7 mouse cellular contexts compared by ENCODE assay signal in genomic region chr5:104508195-104508891, GRCm38 (mm10). TPM values are rescaled to one million over a fixed set of nuclear protein-coding genes. Genes with fewer than 3 reads are reported as not detected.
DNase-seq lines count a peak whose midpoint lies in the region; ATAC-seq and TF ChIP-seq lines count a peak whose summit lies in the region.

TSS of gene BC005561 (plus strand) at chr5:104508352.

- peak; percentile 91 for ATAC-seq in intestine, postnatal 0 days
- peak; percentile 96 for ATAC-seq in midbrain, embryonic 12.5 days (ENCODE audit: low FRiP score, low read depth)

- no peak for TF ChIP-seq CTCF in intestine, postnatal 0 days (IDR thresholded peaks at IDR 0.05; ENCODE audit: low read depth)
- no peak for TF ChIP-seq CTCF in small intestine, adult 2 months (IDR thresholded peaks at IDR 0.05; ENCODE audit: extremely low read depth, insufficient read length, insufficient replicate concordance, low read depth, low read length)

- no peaks in the 10 kb centered on the region for H3K4me1 ChIP-seq in intestine, postnatal 0 days (replicated peaks; ENCODE audit: control insufficient read depth, insufficient read depth, low read length)
- peaks cover 12% of the 10 kb centered on the region for H3K4me1 ChIP-seq in midbrain, embryonic 12.5 days
- no peaks in the 10 kb centered on the region for H3K4me1 ChIP-seq in small intestine, adult 2 months (ENCODE audit: control insufficient read depth, insufficient read depth, insufficient read length, low read length)

- DNase-seq in adrenal gland, adult 2 months = peak; percentile 91
- peak; percentile 81 for DNase-seq in embryo, embryonic 11.5 days (ENCODE audit: low read depth, low spot score)
- DNase-seq in gastrocnemius, postnatal 4 days (ENCODE audit: low spot score in 2 of 2) = peak; percentile 73 to 86
- peak; percentile 88 for DNase-seq in left cerebral cortex, postnatal 4 days

- H3K4me2 ChIP-seq in intestine, postnatal 0 days (replicated peaks; ENCODE audit: low read depth) = peak within 1 kb of the TSS; percentile 79
- peak within 1 kb of the TSS; percentile 69 for H3K4me2 ChIP-seq in midbrain, embryonic 12.5 days (replicated peaks)

- no peaks in the 10 kb centered on the region for H3K9me3 ChIP-seq in intestine, postnatal 0 days (ENCODE audit: control insufficient read depth)
- peaks cover 14% of the 10 kb centered on the region for H3K9me3 ChIP-seq in midbrain, embryonic 12.5 days

- intact Hi-C loops in left cerebral cortex, postnatal 4 days (cut with DNase I) = no loop called here

- under 1% methylated on average over 73 of the region's 83 CpGs for WGBS in intestine, postnatal 0 days
- under 1% methylated on average over 61 of the region's 83 CpGs for WGBS in midbrain, embryonic 12.5 days
- WGBS in small intestine, adult 2 months = under 1% methylated on average over 72 of the region's 83 CpGs

- peak within 1 kb of the TSS; percentile 82 for H3K9ac ChIP-seq in intestine, postnatal 0 days (ENCODE audit: low read depth, low read length)
- peak within 1 kb of the TSS; percentile 89 for H3K9ac ChIP-seq in midbrain, embryonic 12.5 days (replicated peaks)

- H3K27ac ChIP-seq in intestine, postnatal 0 days (ENCODE audit: low read depth, low read length) = peak within 1 kb of the TSS; percentile 94
- peak within 1 kb of the TSS; percentile 90 for H3K27ac ChIP-seq in midbrain, embryonic 12.5 days (replicated peaks)
- H3K27ac ChIP-seq in small intestine, adult 2 months (ENCODE audit: insufficient read depth, low read depth, low read length) = peak within 1 kb of the TSS; percentile 47; the same call in 1 of the 2 replicates

- peaks cover 8% of the 10 kb centered on the region for H3K36me3 ChIP-seq in intestine, postnatal 0 days (ENCODE audit: control insufficient read depth, insufficient read depth)
- peaks cover 14% of the 10 kb centered on the region for H3K36me3 ChIP-seq in midbrain, embryonic 12.5 days
- 0 out of 2 replicates have a peak, but pooled peaks cover 4% of the 10 kb centered on the region for H3K36me3 ChIP-seq in small intestine, adult 2 months (ENCODE audit: control insufficient read depth, insufficient read depth, low read length)

- peak within 1 kb of the TSS; percentile 96 for H3K4me3 ChIP-seq in intestine, postnatal 0 days (ENCODE audit: low read depth, low read length)
- H3K4me3 ChIP-seq in midbrain, embryonic 12.5 days = peak within 1 kb of the TSS; percentile 84
- H3K4me3 ChIP-seq in small intestine, adult 2 months (ENCODE audit: low read depth, low read length) = peak within 1 kb of the TSS; percentile 73

- H3K27me3 ChIP-seq in intestine, postnatal 0 days (replicated peaks; ENCODE audit: control insufficient read depth, insufficient read depth, low read length) = no peaks in the 10 kb centered on the region
- H3K27me3 ChIP-seq in midbrain, embryonic 12.5 days = no peaks in the 10 kb centered on the region
- no peaks in the 10 kb centered on the region for H3K27me3 ChIP-seq in small intestine, adult 2 months (ENCODE audit: control insufficient read depth, insufficient read depth, low read length)

- no peak for TF ChIP-seq POLR2A in small intestine, adult 2 months (IDR thresholded peaks at IDR 0.05; ENCODE audit: low read depth, low read length)

RNA-seq across cellular contexts. Expression of gene BC005561, which starts in this region (rescaled TPM):
- total RNA-seq in adrenal gland, adult 2 months (2021) = 10 to 100 TPM in 1 of 2 experiments, 1 to 10 TPM in 1; 6.3 to 14.3 TPM
- 0.89 and 1.8 TPM in 2 replicates for polyA plus RNA-seq in adrenal gland, adult 2 months (2012; rRNA removed)
- 10 to 100 TPM in 1 of 2 experiments, 1 to 10 TPM in 1; 8.5 to 11.3 TPM for total RNA-seq in gastrocnemius, postnatal 4 days (2021)
- 4.3 and 5.4 TPM in 2 replicates for polyA plus RNA-seq in intestine, postnatal 0 days (2015; fragmentation: Nextera tagmentation; extraction: Ambion mirVana)
- 10 to 100 TPM; 14.8 to 15.1 TPM for total RNA-seq in left cerebral cortex, postnatal 4 days (2021)
- polyA plus RNA-seq in midbrain, embryonic 12.5 days (2016; fragmentation: Nextera tagmentation; extraction: Ambion mirVana) = 18.2 and 18.3 TPM in 2 replicates
- polyA plus RNA-seq in small intestine, adult 2 months (2012; rRNA removed) = 0.44 and 0.85 TPM in 2 replicates

Comparison
In these comparisons a context has a peak if more than half of its experiments do, and no peak if none do; other contexts are left out.
1. Peak in every context shown above with its lines: DNase-seq, ATAC-seq, H3K4me3 ChIP-seq and H3K27ac ChIP-seq.